Mouse (Mus musculus) cortical plate, adult 2 months (tissue): ENCODE measurements at regions not wholly inside any gene's neighbourhood (a gene's known extent, or its start where the extent isn't known, plus 50 kb on each side); places are given as distances from the start of the nearest gene placed in this dataset.

Experiments
- H3K27ac ChIP-seq: fragments of 200-500 bp; 2 replicates; pipeline ENCODE4 v1.5.1; 2012; ENCODE audit warnings: low read length, control low read depth, inconsistent platforms; ENCODE audit not compliant: insufficient read depth
- H3K4me1 ChIP-seq: fragments of 200-500 bp; 2 replicates; pipeline ENCODE4 v1.6.1; 2011; ENCODE audit warnings: low read length; ENCODE audit not compliant: control insufficient read depth, insufficient read depth
- H3K4me3 ChIP-seq: fragments of 200-500 bp; 2 replicates; pipeline ENCODE4 v1.5.1; 2011; ENCODE audit warnings: mild to moderate bottlenecking, low read length, control low read depth; ENCODE audit not compliant: insufficient read depth
- CTCF ChIP-seq: fragments of 200-500 bp; IDR thresholded peaks from 2 replicates; pipeline ENCODE4 v1.5.1; 2011; ENCODE audit warnings: mild to moderate bottlenecking, control low read depth, low read length; ENCODE audit not compliant: insufficient read depth; ENCODE audit errors: extremely low read depth
- POLR2A ChIP-seq: fragments of 200-500 bp; IDR thresholded peaks from 2 replicates; pipeline ENCODE4 v1.6.1; 2011; ENCODE audit warnings: mild to moderate bottlenecking, low read length, control low read depth; ENCODE audit not compliant: insufficient read depth; ENCODE audit errors: extremely low read depth

DNA sequence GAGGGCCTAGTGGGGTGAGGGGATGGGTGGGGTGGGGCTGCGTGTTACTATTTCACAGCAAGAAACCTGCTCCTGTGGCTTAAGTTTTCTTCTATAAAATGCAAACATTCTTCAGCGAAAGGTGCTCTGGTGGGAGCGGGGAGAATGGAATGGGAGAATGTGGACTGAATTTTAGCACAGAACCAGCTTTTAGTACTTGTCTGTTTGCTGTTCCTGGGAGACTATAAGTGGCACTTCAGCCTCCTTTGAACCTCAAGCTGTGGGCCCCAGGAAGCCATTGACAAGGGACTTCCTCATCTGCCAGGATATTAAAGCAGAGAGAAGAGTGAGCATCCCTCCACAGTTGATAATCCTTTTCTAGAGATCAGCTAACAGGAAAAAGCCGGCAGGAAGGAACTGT is 580.2 kb downstream of the Zfp706 start:
- Histone ChIP-seq H3K27ac (no peak overlapping the region), H3K4me1 (no peaks in the 10 kb centered on the region), H3K4me3 (no peak overlapping the region)
- TF ChIP-seq POLR2A (no peak), CTCF (no peak)

DNA sequence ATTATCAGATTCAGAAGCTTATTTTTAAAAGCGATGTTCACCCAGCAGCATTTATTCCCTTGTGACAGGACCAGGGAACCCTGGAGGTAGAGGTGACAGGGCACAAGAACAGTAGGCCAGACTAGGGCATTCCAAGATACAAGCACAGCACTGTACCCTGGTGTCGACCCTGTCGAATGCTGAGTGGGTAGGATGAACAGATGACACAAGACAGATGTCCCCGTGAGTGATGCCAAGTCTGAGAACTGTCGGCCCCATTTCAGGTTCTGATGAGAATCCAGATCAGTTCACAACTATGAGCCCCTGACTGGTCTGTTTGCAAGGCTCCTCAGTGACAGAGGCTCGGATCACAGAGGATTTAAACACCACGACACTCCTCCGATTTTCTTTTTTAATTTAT is 581.7 kb downstream of the Zfp706 start:
- no peak overlapping the region for H3K4me3 ChIP-seq
- no peak for TF ChIP-seq POLR2A
- no peak for TF ChIP-seq CTCF
- no peak overlapping the region for H3K27ac ChIP-seq
- H3K4me1 ChIP-seq, result no peaks in the 10 kb centered on the region

DNA sequence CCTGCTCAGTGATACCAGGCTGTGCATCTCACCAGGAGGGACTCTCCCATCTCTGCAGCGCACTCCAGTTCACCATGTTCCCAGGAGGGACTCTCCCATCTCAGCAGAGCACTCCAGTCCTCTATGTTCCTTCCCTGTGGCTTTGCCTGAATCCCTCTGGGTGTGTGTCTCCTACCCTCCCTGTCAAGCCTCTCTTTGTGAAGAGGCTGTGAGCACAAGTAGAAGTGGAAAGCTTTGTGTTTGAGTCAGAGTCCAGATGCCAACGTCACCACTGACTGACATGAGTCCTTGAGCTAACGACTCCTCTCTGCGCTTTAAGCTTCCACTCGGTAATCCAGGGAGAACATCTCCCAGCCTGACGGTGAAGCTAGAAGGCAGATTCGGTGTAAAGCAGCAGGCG is 583.5 kb downstream of the Zfp706 start:
- no peak overlapping the region for H3K27ac ChIP-seq
- H3K4me3 ChIP-seq, result no peak overlapping the region
- H3K4me1 ChIP-seq, result no peaks in the 10 kb centered on the region
- no peak for TF ChIP-seq CTCF
- TF ChIP-seq POLR2A, result no peak

DNA sequence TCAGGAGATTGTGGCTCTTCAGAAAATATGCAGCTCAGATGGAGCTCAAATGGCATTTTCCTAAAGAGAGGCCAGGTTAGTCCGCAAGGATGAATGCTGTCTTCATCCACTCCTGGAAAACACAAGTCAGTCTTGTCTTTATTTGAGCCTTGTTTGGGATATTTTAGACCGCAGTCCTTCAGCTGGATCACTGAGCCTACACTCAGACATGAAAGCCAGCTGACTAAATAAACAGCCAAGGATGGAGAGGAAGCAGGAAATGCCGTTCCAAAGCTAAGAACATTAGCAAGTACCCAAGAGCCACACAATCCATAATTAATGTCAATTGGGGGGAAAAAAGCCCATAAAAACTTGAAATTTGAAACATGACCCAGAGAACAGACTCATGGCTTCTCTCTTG is 584.8 kb downstream of the Zfp706 start:
- no peak overlapping the region for H3K27ac ChIP-seq
- H3K4me3 ChIP-seq, result no peak overlapping the region
- peaks cover 3% of the 10 kb centered on the region; the same call in 1 of the 2 replicates for H3K4me1 ChIP-seq
- TF ChIP-seq CTCF (no peak), POLR2A (no peak)

DNA sequence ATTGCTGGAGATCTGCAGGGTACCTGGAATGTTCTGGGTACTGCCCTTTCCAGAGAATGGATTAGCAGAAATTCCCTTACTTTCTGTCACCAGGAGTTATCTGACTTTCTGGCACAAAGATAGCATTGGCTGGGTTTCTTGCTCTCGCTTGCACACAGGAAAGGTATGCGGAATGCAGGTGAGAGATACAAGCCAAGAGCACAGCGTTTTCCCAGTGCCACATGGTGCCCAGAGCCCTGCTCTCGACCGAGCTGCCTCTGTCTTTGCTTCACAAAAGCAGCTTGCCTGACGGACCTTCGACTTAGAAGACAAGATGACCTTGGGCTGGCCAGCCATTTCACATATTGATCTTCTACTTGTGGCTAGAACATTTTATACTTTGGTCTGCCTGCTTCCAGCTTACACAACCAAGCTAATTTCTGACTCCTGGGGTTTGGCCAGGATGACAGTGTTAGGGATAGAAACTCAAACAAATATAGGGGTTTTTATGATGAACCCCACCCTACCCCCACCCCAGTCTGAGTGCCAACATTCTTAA is 587.6 kb downstream of the Zfp706 start:
- Histone ChIP-seq H3K4me3 (no peak overlapping the region), H3K4me1 (peaks cover 4% of the 10 kb centered on the region; the same call in 1 of the 2 replicates), H3K27ac (no peak overlapping the region)
- TF ChIP-seq POLR2A, result no peak
- TF ChIP-seq CTCF, result no peak

DNA sequence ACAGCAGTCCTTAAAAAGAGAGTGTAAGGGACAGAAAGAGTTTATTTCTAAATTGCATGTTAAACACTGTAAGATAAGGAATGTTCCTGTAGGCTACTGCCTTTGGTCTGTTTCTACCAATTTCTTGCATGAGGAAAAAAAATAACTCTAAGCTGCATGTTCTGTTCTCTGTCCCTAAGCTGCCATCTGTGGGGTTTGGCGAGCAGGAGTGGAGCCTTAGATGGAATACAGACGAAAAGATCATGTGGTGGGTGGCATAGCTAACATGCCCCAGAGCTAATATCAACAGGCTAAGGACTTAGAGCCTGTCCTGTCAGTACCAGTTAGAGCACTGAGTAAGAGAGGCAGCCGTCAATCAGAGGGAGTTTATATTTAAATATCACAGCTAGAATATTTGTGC is 590.1 kb downstream of the Zfp706 start:
- Histone ChIP-seq H3K27ac (no peak overlapping the region), H3K4me3 (no peak overlapping the region)

DNA sequence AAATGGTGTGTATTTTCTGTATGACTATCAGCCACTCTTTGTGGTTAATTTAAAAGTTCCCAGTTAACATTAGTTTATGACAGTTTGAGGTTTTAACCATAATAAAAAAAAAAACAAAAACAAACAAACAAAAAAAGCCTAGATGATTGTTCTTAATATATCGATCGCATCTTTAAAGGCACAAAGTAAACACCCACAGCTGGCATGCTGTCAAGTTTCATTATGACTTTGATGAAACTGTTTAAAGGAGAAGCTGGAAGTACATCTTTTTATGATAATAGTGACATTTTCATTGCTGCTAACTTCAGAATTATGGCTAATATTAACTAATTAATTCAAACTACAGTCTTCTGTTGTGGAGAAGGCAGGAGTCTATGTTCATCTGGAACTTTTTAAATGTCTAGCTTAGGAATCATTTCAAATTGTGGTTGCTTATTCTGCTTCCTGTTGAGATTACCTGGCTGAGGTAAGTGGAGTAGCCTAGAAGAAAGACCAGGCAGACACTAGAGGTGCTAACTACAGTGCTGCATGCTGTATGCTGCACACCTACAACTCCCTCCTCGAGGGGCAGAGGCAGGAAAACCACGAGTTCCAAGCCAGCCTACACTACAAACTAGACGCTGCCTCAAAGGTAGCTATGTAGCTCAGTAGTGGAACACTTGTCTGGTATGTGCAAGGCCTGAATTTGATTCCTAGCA is 591.9 kb downstream of the Zfp706 start:
- Histone ChIP-seq H3K4me1 (peaks cover 8% of the 10 kb centered on the region), H3K27ac (no peak overlapping the region), H3K4me3 (no peak overlapping the region)
- no peak for TF ChIP-seq CTCF
- TF ChIP-seq POLR2A, result no peak

More for the DNA sequence above, 590.1 kb downstream of the Zfp706 start:
- peaks cover 5% of the 10 kb centered on the region for H3K4me1 ChIP-seq
- TF ChIP-seq POLR2A (no peak), CTCF (no peak)

DNA sequence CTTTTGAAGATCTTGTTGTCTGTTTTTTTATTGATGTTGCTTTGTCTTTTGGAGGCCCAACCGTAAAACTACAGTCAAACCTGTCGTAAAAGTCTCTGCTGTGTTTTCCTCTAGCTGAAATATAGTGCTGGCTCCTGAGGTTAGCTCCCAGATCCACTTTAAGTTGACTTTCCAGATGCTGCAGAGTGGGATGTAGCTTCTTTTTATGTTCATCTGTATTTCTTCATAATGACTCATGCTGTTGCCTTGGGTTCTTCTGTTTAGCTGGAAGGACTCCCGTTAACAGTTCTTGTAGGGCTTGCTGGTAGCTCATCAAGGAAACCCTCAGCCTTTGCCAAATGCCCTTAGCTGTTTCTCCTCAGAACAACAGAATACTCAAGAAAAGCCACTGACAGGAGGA is 595.6 kb downstream of the Zfp706 start:
- no peak overlapping the region for H3K4me3 ChIP-seq
- TF ChIP-seq CTCF, result no peak
- no peak for TF ChIP-seq POLR2A
- H3K27ac ChIP-seq, result no peak overlapping the region
- H3K4me1 ChIP-seq, result peaks cover 4% of the 10 kb centered on the region

DNA sequence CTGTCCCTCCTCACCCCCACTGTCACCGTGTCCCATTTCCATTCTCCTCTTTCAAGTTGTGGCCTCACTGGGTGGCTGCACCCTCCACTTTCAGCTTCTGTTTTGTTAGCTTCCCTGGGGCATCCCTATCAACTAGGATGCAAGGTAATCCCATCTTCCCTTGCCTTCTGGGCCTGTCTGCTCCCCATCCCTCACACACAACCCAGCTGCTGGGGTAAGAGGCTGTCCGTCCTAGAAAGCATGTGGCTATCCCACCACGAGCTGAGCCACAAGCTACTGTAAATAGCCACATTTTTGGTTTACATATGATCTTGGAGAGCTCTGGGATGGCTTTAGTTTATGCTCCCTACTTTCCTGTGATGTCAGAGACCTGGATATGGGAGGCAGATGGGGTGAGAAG is 602.1 kb downstream of the Zfp706 start:
- Histone ChIP-seq H3K4me3 (no peak overlapping the region), H3K4me1 (no peaks in the 10 kb centered on the region), H3K27ac (no peak overlapping the region)
- TF ChIP-seq POLR2A (no peak), CTCF (no peak)
